Mouse (Mus musculus) heart, embryonic 16.5 days (tissue): ENCODE measurements around the gene Tut4. TPM values are rescaled to one million over a fixed set of nuclear protein-coding genes. Genes with fewer than 3 reads are reported as not detected.

Source experiments
- ATAC-seq: fragments of 200-750 bp; cut with Nextera tagmentation; replicated peaks from 2 replicates; pipeline ENCODE4 v1.8.0; 2017; ENCODE audit warnings: moderate number of reproducible peaks; ENCODE audit not compliant: insufficient read depth, low FRiP score; ENCODE audit errors: extremely low read depth
- H3K27ac ChIP-seq: fragments of 300-500 bp; sonication (generic); 2 replicates; pipeline ENCODE4 v1.5.1; 2014; ENCODE audit warnings: mild to moderate bottlenecking, low read length, control low read depth, moderate library complexity
- H3K27me3 ChIP-seq: fragments of 300-500 bp; sonication (generic); 2 replicates; pipeline ENCODE4 v1.6.1; 2014; ENCODE audit warnings: low read length, mixed read lengths; ENCODE audit not compliant: control insufficient read depth, insufficient read depth
- H3K36me3 ChIP-seq: fragments of 300-500 bp; sonication (generic); 2 replicates; pipeline ENCODE4 v1.6.1; 2014; ENCODE audit not compliant: control insufficient read depth, insufficient read depth
- H3K4me1 ChIP-seq: fragments of 300-500 bp; sonication (generic); 2 replicates; pipeline ENCODE4 v1.6.1; 2014; ENCODE audit warnings: low read length, mixed read lengths; ENCODE audit not compliant: control insufficient read depth, insufficient read depth
- H3K4me2 ChIP-seq: fragments of 300-500 bp; sonication (generic); 2 replicates; pipeline ENCODE4 v1.6.1; 2014; ENCODE audit warnings: low read depth, mild to moderate bottlenecking, control low read depth, low read length
- H3K4me3 ChIP-seq: fragments of 300-500 bp; sonication (generic); 2 replicates; pipeline ENCODE4 v1.5.1; 2014; ENCODE audit warnings: mild to moderate bottlenecking, control low read depth, low read length
- H3K9ac ChIP-seq: fragments of 300-500 bp; sonication (generic); 2 replicates; pipeline ENCODE4 v1.6.1; 2014; ENCODE audit warnings: low read length, control low read depth
- H3K9me3 ChIP-seq: fragments of 300-500 bp; sonication (generic); replicated peaks from 2 replicates; pipeline ENCODE4 v1.6.1; 2016; ENCODE audit warnings: low read length; ENCODE audit not compliant: control insufficient read depth
- WGBS: fragments of 180-500 bp; shearing (Covaris S2); extraction: QIAGEN DNeasy Blood & Tissue Kit; methylation state at CpG from one replicate; pipeline ENCODE4 v1.1.7; 2014; 5-methylcytosine and 5-hydroxymethylcytosine counted together
- polyA plus RNA-seq: library from polyadenylated mRNA; unstranded; fragments of >200 nt; fragmentation: Nextera tagmentation; extraction: Ambion mirVana; gene quantifications from 2 replicates; pipeline ENCODE4 v1.2.1, GENCODE M21; 2015

Tut4 gene
- polyA plus RNA-seq, 1 experiment from 2014 or later, result 42.3 TPM

DNA sequence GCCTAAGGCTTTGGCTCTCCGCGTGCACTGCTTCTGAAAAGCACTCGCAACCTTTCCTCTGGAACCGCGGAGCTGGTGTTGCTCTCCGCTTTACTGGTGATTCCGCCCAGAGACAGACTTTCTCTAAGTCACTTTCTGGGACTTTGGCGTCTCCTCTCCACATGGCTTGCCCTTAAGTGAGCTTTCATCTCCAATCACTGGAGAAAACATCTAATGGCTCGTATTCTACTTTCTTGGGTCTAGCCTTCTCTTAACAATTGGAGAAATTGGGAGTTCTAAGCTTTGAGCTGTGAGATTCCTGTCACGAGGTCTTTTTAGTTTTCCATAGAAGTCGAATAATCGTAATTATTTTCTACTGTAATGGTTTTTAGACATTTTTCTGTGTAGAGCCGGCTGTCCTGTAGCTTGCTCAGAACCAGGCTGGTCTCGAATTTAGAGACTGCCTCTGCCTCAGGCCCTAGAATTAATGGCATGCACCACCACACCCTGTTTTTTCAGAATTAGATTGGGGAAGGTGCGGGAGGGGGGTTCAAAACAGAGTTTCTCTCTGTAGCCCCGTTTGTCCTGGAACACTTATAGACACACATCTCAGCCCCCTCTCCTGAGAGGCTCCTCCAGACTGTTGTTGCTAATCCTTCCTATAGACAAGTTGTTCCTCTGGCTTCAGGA lies 120.7 kb downstream of the Tut4 start:
- peaks cover 11% of the 10 kb centered on the region for H3K4me1 ChIP-seq
- H3K9me3 ChIP-seq, result no peaks in the 10 kb centered on the region
- H3K4me2 ChIP-seq, result peak overlapping the region; percentile 83
- ATAC-seq, result peak; percentile 7; the same call in 1 of the 2 replicates
- H3K9ac ChIP-seq, result peak overlapping the region; percentile 72
- peak overlapping the region; percentile 58 for H3K27ac ChIP-seq
- WGBS, result under 1% methylated on average over 16 of the region's 16 CpGs
- H3K27me3 ChIP-seq, result no peaks in the 10 kb centered on the region
- H3K4me3 ChIP-seq, result peak overlapping the region; percentile 71
- H3K36me3 ChIP-seq, result no peaks in the 10 kb centered on the region

DNA sequence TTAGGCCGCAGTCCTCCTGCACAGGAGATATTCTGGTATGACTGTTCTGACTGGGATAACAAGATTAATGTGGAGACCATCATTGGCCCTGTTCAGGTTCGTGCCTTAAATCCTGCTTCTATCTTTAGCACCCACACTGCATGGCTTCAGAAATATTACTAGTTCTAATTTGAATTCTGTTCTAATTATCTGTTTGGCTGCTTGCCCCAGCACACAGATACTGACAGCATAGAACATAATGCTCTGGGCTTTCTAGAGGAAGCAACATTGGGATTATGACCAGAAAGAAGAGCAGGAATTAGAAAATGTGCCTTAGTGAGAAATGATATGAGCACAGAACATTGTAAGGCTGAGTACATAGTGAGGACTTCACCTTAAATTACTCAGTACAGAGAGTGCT lies 134.2 kb downstream of the Tut4 start:
- H3K36me3 ChIP-seq, result peaks cover 2% of the 10 kb centered on the region; the same call in 1 of the 2 replicates
- no peaks in the 10 kb centered on the region for H3K9me3 ChIP-seq
- peak overlapping the region; percentile 40; the same call in 1 of the 2 replicates for H3K27ac ChIP-seq
- no peak overlapping the region for H3K4me3 ChIP-seq
- WGBS, result 46% methylated on average over 2 of the region's 2 CpGs
- no peak for ATAC-seq
- no peaks in the 10 kb centered on the region for H3K27me3 ChIP-seq
- peaks cover 11% of the 10 kb centered on the region; the same call in 1 of the 2 replicates for H3K4me1 ChIP-seq
- no peak overlapping the region; the same call in 1 of the 2 replicates for H3K4me2 ChIP-seq
- H3K9ac ChIP-seq, result no peak overlapping the region

DNA sequence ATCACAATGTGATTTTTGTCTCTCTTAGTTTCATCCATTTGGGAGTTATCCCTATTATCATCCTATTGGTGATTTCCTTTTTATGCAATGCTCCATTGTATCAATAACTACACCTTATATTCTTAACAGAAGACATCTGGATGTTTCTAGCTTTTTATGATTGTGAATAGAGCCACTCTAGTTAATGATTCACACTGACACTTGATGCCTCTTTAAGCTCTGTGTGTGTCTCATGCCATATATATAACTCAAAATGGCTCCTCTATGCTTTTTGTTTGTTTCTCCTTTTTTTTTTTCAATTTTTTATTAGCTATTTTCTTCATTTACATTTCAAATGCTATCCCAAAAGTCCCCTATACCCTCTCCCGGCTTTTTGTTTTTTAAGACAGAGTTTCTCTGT lies 136.6 kb downstream of the Tut4 start:
- 79% methylated on average over 1 of the region's 1 CpGs for whole genome bisulfite sequencing
- no peak for ATAC-seq
- no peak overlapping the region for H3K9ac ChIP-seq
- H3K4me2 ChIP-seq, result no peak overlapping the region
- peaks cover 11% of the 10 kb centered on the region; the same call in 1 of the 2 replicates for H3K4me1 ChIP-seq
- H3K4me3 ChIP-seq, result no peak overlapping the region
- no peaks in the 10 kb centered on the region for H3K9me3 ChIP-seq
- peaks cover 9% of the 10 kb centered on the region for H3K36me3 ChIP-seq
- H3K27me3 ChIP-seq, result no peaks in the 10 kb centered on the region
- H3K27ac ChIP-seq, result no peak overlapping the region

DNA sequence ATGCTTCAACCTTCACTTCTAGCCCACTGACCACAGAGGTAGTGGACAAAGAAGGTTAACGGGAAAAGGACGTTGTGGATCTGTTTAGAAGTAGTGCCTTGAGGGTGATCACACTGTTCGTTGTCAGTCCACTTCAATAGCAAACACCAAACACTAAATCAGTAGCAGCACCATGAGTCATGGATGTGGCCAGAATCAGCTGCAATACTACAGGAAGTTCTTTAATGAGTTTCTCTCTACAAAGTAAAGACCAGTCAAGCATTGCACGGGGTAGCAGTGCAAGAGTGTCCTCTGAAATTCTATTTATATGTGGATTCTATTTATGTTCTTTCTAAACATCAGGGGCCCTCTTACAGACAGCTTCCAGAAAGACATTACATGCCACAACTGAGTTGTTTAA lies 139.1 kb downstream of the Tut4 start:
- 72% methylated on average over 4 of the region's 4 CpGs for WGBS
- no peaks in the 10 kb centered on the region for H3K27me3 ChIP-seq
- H3K27ac ChIP-seq, result no peak overlapping the region
- H3K4me3 ChIP-seq, result no peak overlapping the region
- peaks cover 6% of the 10 kb centered on the region; the same call in 1 of the 2 replicates for H3K4me1 ChIP-seq
- H3K9ac ChIP-seq, result no peak overlapping the region
- H3K36me3 ChIP-seq, result peaks cover 19% of the 10 kb centered on the region
- ATAC-seq, result no peak
- no peak overlapping the region for H3K4me2 ChIP-seq
- H3K9me3 ChIP-seq, result 0 out of 2 replicates have a peak, but pooled peaks cover 2% of the 10 kb centered on the region

DNA sequence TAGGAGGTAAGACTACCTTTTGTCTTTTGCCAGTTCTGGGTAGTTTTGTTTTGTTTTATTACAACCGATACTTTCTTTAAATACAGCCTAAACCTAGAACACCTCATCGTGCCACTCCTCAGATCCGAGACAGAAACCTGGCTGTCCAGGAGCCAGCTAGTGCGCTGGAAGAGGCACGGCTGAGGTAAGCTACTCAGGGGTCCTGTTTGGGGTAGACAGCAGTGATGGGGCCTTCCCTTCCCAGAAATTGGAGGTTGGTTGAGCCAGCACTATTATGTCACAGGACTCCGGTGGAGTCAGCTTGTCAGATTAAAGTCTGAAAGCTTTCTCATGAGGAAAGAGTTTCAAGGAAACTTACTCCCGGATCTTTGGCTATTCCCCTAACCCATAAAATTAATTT lies 142.6 kb downstream of the Tut4 start:
- H3K36me3 ChIP-seq, result peaks cover 39% of the 10 kb centered on the region
- H3K27me3 ChIP-seq, result no peaks in the 10 kb centered on the region
- H3K4me2 ChIP-seq, result no peak overlapping the region
- no peak overlapping the region for H3K27ac ChIP-seq
- H3K9me3 ChIP-seq, result 0 out of 2 replicates have a peak, but pooled peaks cover 2% of the 10 kb centered on the region
- no peak overlapping the region for H3K4me3 ChIP-seq
- H3K4me1 ChIP-seq, result 0 out of 2 replicates have a peak, but pooled peaks cover 2% of the 10 kb centered on the region
- no peak for ATAC-seq
- 97% methylated on average over 7 of the region's 7 CpGs for WGBS
- no peak overlapping the region for H3K9ac ChIP-seq

DNA sequence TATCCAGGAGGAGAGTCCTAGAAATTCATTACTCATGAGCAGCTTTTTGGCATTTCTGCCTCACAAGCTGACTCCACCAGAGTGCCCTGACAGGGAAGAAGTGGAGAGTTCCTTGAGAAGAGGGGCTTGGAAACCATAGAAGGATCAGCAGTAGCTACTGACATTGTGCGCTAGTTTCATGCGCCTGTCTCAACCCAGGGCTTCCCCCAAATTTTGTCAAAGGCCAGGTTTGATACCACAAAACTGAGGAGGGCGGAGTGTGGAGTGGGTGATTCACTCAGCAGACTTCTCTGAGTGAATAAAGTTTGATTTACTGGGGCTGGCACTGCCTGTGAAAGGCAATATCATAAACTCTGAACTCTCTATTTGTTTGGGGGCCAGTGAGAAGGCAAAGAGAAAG lies 149.4 kb downstream of the Tut4 start:
- Histone ChIP-seq H3K27me3 (no peaks in the 10 kb centered on the region), H3K9me3 (no peaks in the 10 kb centered on the region), H3K4me1 (no peaks in the 10 kb centered on the region), H3K36me3 (peaks cover 19% of the 10 kb centered on the region), H3K27ac (no peak overlapping the region), H3K4me3 (no peak overlapping the region), H3K9ac (no peak overlapping the region), H3K4me2 (no peak overlapping the region)
- WGBS, result 89% methylated on average over 3 of the region's 3 CpGs
- no peak for ATAC-seq

Other genes starting within 250 kb of the Tut4 start
- gene Zyg11a, start 241.4 kb upstream of the Tut4 start, polyA plus RNA-seq, result 0.05 TPM in 1 of 2 replicates, not detected in the other
- gene Zyg11b, start 158.3 kb upstream of the Tut4 start, polyA plus RNA-seq, result 7.6 and 8.3 TPM in 2 replicates
- gene Coa7, start 131.3 kb upstream of the Tut4 start, polyA plus RNA-seq, result 46.3 and 53.6 TPM in 2 replicates
- 1.3 and 1.4 TPM in 2 replicates for gene Shisal2a, start 76.1 kb upstream of the Tut4 start, polyA plus RNA-seq
- 51.4 and 53.6 TPM in 2 replicates for gene Gpx7, start 52.5 kb upstream of the Tut4 start, polyA plus RNA-seq
- 52.4 and 61.5 TPM in 2 replicates for gene Prpf38a, start 119.9 kb downstream of the Tut4 start, polyA plus RNA-seq
- 4.0 and 5.4 TPM in 2 replicates for gene Orc1, start 120.0 kb downstream of the Tut4 start, polyA plus RNA-seq
- 18.5 and 21.1 TPM in 2 replicates for gene Cc2d1b, start 160.5 kb downstream of the Tut4 start, polyA plus RNA-seq